Mouse (Mus musculus) intestine, embryonic 15.5 days (tissue): ENCODE measurements around the gene Mpp4. TPM values are rescaled to one million over a fixed set of nuclear protein-coding genes. Genes with fewer than 3 reads are reported as not detected.
A peak's percentile ranks its signal among the peaks of the same experiment; 100 is the strongest.

Source experiments
- ATAC-seq: fragments of 200-750 bp; cut with Nextera tagmentation; 2 replicates; pipeline ENCODE4 v1.8.0; 2017; ENCODE audit warnings: moderate TSS enrichment, moderate library complexity
- H3K27ac ChIP-seq: fragments of 300-500 bp; sonication (generic); 2 replicates; pipeline ENCODE4 v1.5.1; 2015; ENCODE audit warnings: mild to moderate bottlenecking, inconsistent platforms
- H3K27me3 ChIP-seq: fragments of 300-500 bp; sonication (generic); replicated peaks from 2 replicates; pipeline ENCODE4 v1.6.1; 2015; ENCODE audit warnings: inconsistent platforms
- H3K36me3 ChIP-seq: fragments of 300-500 bp; sonication (generic); 2 replicates; pipeline ENCODE4 v1.6.1; 2015; ENCODE audit warnings: inconsistent platforms
- H3K4me1 ChIP-seq: fragments of 300-500 bp; sonication (generic); replicated peaks from 2 replicates; pipeline ENCODE4 v1.6.1; 2015; ENCODE audit warnings: inconsistent platforms
- H3K4me2 ChIP-seq: fragments of 300-500 bp; sonication (generic); replicated peaks from 2 replicates; pipeline ENCODE4 v1.6.1; 2015; ENCODE audit warnings: mild to moderate bottlenecking, inconsistent platforms
- H3K4me3 ChIP-seq: fragments of 300-500 bp; sonication (generic); replicated peaks from 2 replicates; pipeline ENCODE4 v1.5.1; 2015; ENCODE audit warnings: inconsistent platforms
- H3K9ac ChIP-seq: fragments of 300-500 bp; sonication (generic); 2 replicates; pipeline ENCODE4 v1.6.1; 2015; ENCODE audit warnings: inconsistent platforms
- H3K9me3 ChIP-seq: fragments of 300-500 bp; sonication (generic); 2 replicates; pipeline ENCODE4 v1.6.1; 2016; ENCODE audit warnings: inconsistent platforms
- WGBS: fragments of 180-500 bp; shearing (Covaris S2); methylation state at CpG from one replicate; pipeline ENCODE4 v1.1.7; 2015; 5-methylcytosine and 5-hydroxymethylcytosine counted together
- polyA plus RNA-seq: library from polyadenylated mRNA; unstranded; fragments of >200 nt; fragmentation: Nextera tagmentation; extraction: Ambion mirVana; gene quantifications from 2 replicates; pipeline ENCODE4 v1.2.1, GENCODE M21; 2015

Gene Mpp4
- polyA plus RNA-seq, 1 experiment from 2014 or later, result 0.50 TPM

DNA sequence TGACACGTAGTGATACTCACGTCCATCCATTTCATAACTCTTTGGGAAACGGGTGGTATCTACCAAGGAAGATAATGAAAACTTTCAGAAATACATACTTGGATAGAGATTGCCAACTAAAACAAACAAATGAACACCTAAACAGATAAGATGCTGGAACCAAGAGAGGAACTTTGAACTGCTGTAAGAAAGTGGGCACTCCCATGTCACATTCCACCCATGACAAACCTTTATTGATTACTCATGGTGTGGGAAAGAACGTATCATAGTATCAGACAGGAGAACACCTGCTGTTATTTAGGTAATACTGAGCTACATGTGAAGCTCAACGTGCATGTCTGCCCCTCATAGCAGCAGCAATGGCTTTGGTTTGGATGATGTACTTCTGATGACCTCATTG lies 37.6 kb downstream of the Mpp4 start:
- Histone ChIP-seq H3K9me3 (no peaks in the 10 kb centered on the region), H3K4me2 (no peak overlapping the region), H3K36me3 (no peaks in the 10 kb centered on the region), H3K4me1 (no peaks in the 10 kb centered on the region), H3K4me3 (no peak overlapping the region), H3K27ac (no peak overlapping the region), H3K27me3 (no peaks in the 10 kb centered on the region), H3K9ac (no peak overlapping the region)
- WGBS, result 54% methylated on average over 5 of the region's 5 CpGs
- peak; percentile 81 for ATAC-seq

DNA sequence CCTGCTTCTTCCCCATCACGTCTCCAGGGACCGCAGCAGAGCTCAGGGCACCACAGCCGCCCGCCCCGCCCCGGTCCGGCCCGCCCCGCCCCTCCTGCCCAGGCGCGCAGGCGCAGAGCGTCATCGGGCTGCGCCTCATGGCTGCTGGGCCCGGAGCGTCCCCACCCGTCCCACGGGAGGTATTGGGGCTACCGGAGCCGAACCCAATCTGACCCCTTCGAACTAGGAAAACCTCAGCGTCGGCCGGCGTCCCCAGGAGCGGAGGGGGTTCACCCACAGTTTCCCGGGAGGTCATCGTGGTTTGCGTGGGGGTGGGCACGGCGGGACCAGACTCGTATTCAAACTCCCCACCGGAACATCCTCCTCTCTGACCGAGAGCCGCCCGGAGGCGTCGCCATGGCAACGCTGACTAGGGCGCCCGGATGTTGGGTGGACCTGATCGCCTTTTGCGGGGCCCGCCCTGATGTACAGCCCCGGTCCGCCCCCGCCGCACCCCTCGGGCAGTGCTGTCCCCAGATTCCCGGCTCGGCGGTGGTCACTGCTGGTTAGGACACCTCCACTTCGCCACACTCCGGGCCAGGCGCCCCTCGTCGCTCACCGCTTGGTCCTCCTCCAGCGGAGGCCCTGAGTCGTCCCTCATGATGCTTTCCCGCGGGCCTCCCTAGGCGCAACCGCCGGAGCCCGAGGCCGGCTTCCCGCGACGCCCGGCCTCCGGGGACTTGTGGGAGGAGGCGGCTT lies 43.3 kb downstream of the Mpp4 start, which contains the start of gene Tmem237:
Tmem237 (minus strand) TSS at position 689 of the 738 bp plus-strand sequence.
- H3K27ac ChIP-seq, result peak within 1 kb of the TSS; percentile 82
- under 1% methylated on average over 74 of the region's 74 CpGs for WGBS
- peak within 1 kb of the TSS; percentile 77 for H3K9ac ChIP-seq
- peak within 1 kb of the TSS; percentile 78 for H3K4me2 ChIP-seq
- H3K9me3 ChIP-seq, result no peaks in the 10 kb centered on the region
- 0 out of 2 replicates have a peak, but pooled peaks cover 4% of the 10 kb centered on the region for H3K4me1 ChIP-seq
- peak; percentile 99 for ATAC-seq
- H3K27me3 ChIP-seq, result no peaks in the 10 kb centered on the region
- no peaks in the 10 kb centered on the region for H3K36me3 ChIP-seq
- H3K4me3 ChIP-seq, result peak within 1 kb of the TSS; percentile 80

DNA sequence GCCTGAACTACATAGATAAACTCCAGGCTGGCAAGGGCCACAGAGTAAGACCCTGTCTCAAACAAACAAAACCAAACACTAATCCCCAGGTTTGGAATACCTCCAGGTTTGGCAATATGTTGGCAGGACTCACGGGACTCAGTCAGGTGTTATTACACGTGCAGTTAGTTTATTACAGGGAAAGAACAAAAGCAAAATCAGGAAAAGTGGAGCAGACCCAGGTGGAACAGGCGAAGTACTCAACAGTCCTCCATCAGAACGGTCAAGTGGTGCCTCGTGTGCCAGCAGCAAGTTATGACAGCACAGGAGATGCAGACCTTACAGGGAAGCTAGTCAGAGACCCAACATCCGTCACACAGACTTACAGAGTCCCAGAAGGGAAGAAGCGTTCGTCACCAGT lies 52.7 kb downstream of the Mpp4 start:
- Histone ChIP-seq H3K4me2 (no peak overlapping the region), H3K36me3 (no peaks in the 10 kb centered on the region), H3K9ac (no peak overlapping the region), H3K4me1 (no peaks in the 10 kb centered on the region), H3K27ac (no peak overlapping the region), H3K9me3 (no peaks in the 10 kb centered on the region), H3K27me3 (no peaks in the 10 kb centered on the region), H3K4me3 (no peak overlapping the region)
- WGBS, result 73% methylated on average over 8 of the region's 8 CpGs
- ATAC-seq, result no peak

DNA sequence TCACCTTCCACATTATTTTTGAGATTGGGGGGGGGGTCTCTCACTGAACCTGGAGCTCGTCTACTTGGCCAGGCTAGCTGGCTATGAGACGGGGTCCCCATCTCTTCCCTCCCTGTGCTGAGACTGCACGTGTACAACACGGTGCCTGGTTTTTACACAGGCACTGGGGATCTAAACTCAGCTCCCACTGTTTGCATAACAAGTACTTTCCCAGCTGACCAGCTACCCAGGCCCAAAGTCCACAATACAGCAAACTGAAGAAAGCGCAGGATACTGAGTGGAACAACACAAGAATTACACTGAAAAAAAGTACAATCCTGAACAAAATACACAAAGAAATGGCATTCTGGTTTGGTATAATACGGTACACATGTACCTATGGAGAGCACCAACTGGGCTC lies 61.1 kb downstream of the Mpp4 start:
- H3K9me3 ChIP-seq, result no peaks in the 10 kb centered on the region
- ATAC-seq, result no peak
- H3K4me2 ChIP-seq, result no peak overlapping the region
- H3K27me3 ChIP-seq, result no peaks in the 10 kb centered on the region
- 90% methylated on average over 6 of the region's 6 CpGs for WGBS
- no peaks in the 10 kb centered on the region for H3K4me1 ChIP-seq
- no peaks in the 10 kb centered on the region for H3K36me3 ChIP-seq
- H3K9ac ChIP-seq, result no peak overlapping the region
- no peak overlapping the region for H3K4me3 ChIP-seq
- H3K27ac ChIP-seq, result no peak overlapping the region

DNA sequence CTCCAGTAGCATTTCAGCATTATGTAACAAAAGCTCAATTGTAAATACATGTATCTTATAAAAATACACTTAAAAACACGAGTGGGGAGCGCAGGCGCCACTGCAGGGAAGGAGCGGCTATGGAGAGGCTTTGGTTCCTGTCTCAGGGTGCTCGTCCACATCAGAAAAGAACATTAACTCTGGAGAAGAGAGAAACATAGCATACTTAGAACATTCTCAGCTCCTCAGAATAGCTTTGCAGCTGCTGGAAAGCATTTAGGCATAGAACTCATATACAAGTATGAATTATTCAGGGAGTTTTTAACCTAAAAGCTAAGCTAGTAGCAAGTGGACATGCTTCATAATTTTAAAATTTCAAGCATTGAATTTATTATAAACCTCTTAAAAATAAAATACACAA lies 62.2 kb downstream of the Mpp4 start:
- Histone ChIP-seq H3K4me3 (no peak overlapping the region), H3K36me3 (no peaks in the 10 kb centered on the region), H3K9me3 (no peaks in the 10 kb centered on the region), H3K4me2 (no peak overlapping the region), H3K4me1 (no peaks in the 10 kb centered on the region), H3K9ac (no peak overlapping the region), H3K27me3 (no peaks in the 10 kb centered on the region), H3K27ac (no peak overlapping the region)
- ATAC-seq, result no peak
- WGBS, result 90% methylated on average over 5 of the region's 5 CpGs

DNA sequence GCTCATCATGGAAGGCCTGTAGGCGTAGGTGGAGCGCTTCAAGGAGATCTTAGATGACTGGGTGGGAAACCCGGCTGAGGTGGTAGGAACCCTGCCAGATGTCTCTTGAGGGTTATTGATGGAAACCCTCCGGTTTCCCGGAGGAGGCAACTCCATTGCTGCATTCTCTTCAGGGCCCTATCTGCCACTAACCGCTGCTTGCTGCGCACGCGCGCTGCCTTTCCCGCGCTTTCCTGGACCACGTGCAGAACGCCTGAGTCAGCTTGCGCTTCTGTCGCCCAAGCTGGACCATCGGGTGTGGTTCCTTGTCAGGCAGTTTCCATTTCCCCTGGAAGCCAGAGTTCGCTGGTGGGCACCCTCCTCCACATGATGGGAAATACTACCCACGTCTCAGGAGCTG lies 68.5 kb downstream of the Mpp4 start, which contains the start of gene C2cd6:
C2cd6 (minus strand) TSS at position 196 of the 400 bp plus-strand sequence.
- Histone ChIP-seq H3K27me3 (no peaks in the 10 kb centered on the region), H3K4me3 (no peak within 1 kb of the TSS), H3K9me3 (no peaks in the 10 kb centered on the region), H3K27ac (no peak within 1 kb of the TSS), H3K9ac (no peak within 1 kb of the TSS), H3K36me3 (no peaks in the 10 kb centered on the region), H3K4me1 (no peaks in the 10 kb centered on the region), H3K4me2 (no peak within 1 kb of the TSS)
- WGBS, result 93% methylated on average over 19 of the region's 19 CpGs
- ATAC-seq, result no peak

Other genes starting within 250 kb of the Mpp4 start
- gene Trak2, start 190.0 kb downstream of the Mpp4 start, polyA plus RNA-seq, result 11.5 and 12.0 TPM in 2 replicates
- gene Stradb, start 189.9 kb downstream of the Mpp4 start, polyA plus RNA-seq, result 21.3 and 23.1 TPM in 2 replicates
- gene C2cd6, start 68.5 kb downstream of the Mpp4 start, polyA plus RNA-seq, result not detected in 2 replicates
- gene Tmem237, start 43.0 kb downstream of the Mpp4 start, polyA plus RNA-seq, result 33.8 and 37.1 TPM in 2 replicates
- 7.4 and 7.5 TPM in 2 replicates for gene Als2, start 73.8 kb upstream of the Mpp4 start, polyA plus RNA-seq
- gene Cdk15, start 93.5 kb upstream of the Mpp4 start, polyA plus RNA-seq, result 0.20 and 0.63 TPM in 2 replicates